Mouse (Mus musculus): ENCODE results near the gene Nkiras1. TPM values are rescaled to one million over a fixed set of nuclear protein-coding genes. Genes with fewer than 3 reads are reported as not detected.
"Not testable (repeated sequence)": the region's sequence is repeated elsewhere in the genome, so short reads cannot be mapped to it uniquely, and the experiment has no call there.

Gene Nkiras1
- polyA plus RNA-seq (2015; fragmentation: Nextera tagmentation; extraction: Ambion mirVana), result 40.1 and 43.1 TPM in 2 replicates

GRCm38 (mm10) chr14:18270529-18271441, at the start of gene Nkiras1, which contains the start of gene Rpl15:
Gene Nkiras1, plus strand, starts transcription at chr14:18271136.
Gene Rpl15, minus strand, starts transcription at chr14:18271391.
- peak; percentile 100 for ATAC-seq (ENCODE audit: low FRiP score)
- Histone ChIP-seq H3K4me1 (replicated peaks) (peaks cover 30% of the 10 kb centered on the region), H3K9me3 (no peaks in the 10 kb centered on the region), H3K9ac (peak within 1 kb of the TSS; percentile 98), H3K27me3 (no peaks in the 10 kb centered on the region), H3K4me3 (peak within 1 kb of the TSS; percentile 89), H3K36me3 (peaks cover 27% of the 10 kb centered on the region), H3K27ac (peak within 1 kb of the TSS; percentile 89), H3K4me2 (peak within 1 kb of the TSS; percentile 85)
- under 1% methylated on average over 78 of the region's 78 CpGs for WGBS

- H3K9me3 ChIP-seq, result no peaks in the 10 kb centered on the region
- 95% methylated on average over 6 of the region's 6 CpGs for WGBS
- no peak overlapping the region for H3K4me3 ChIP-seq
- no peak for ATAC-seq (ENCODE audit: low FRiP score)
- no peak overlapping the region for H3K27ac ChIP-seq
- H3K36me3 ChIP-seq, result no peaks in the 10 kb centered on the region
- peaks cover 7% of the 10 kb centered on the region; the same call in 1 of the 2 replicates for H3K4me1 ChIP-seq (replicated peaks)
- no peak overlapping the region for H3K4me2 ChIP-seq
- H3K9ac ChIP-seq, result no peak overlapping the region
- no peaks in the 10 kb centered on the region for H3K27me3 ChIP-seq
Observed at GRCm38 (mm10) chr14:18221977-18222376, 49.0 kb upstream of the Nkiras1 start.

- not testable (repeated sequence) for H3K4me1 ChIP-seq (replicated peaks); H3K4me3 ChIP-seq; H3K9ac ChIP-seq; H3K27ac ChIP-seq; H3K4me2 ChIP-seq; H3K9me3 ChIP-seq; H3K27me3 ChIP-seq; H3K36me3 ChIP-seq; ATAC-seq (ENCODE audit: low FRiP score)
- 96% methylated on average over 11 of the region's 11 CpGs for WGBS
Observed at GRCm38 (mm10) chr14:18225431-18225830, 45.5 kb upstream of the Nkiras1 start.

GRCm38 (mm10) chr14:18226181-18226580, 44.8 kb upstream of the Nkiras1 start:
- not testable (repeated sequence) for H3K9me3 ChIP-seq; H3K27me3 ChIP-seq; H3K36me3 ChIP-seq; H3K4me1 ChIP-seq (replicated peaks); H3K4me3 ChIP-seq; ATAC-seq (ENCODE audit: low FRiP score); H3K9ac ChIP-seq; H3K27ac ChIP-seq
- WGBS, result 54% methylated on average over 11 of the region's 11 CpGs
- H3K4me2 ChIP-seq, result 0 out of 2 replicates have a peak overlapping the region, but pooled peaks have one; percentile 21

- WGBS, result 94% methylated on average over 10 of the region's 10 CpGs
Observed at GRCm38 (mm10) chr14:18229751-18230150, 41.2 kb upstream of the Nkiras1 start.

GRCm38 (mm10) chr14:18231866-18232265, 39.1 kb upstream of the Nkiras1 start:
- not testable (repeated sequence) for ATAC-seq (ENCODE audit: low FRiP score); H3K4me1 ChIP-seq (replicated peaks)

More at GRCm38 (mm10) chr14:18229751-18230150, 41.2 kb upstream of the Nkiras1 start:
- not testable (repeated sequence) for H3K4me2 ChIP-seq; ATAC-seq (ENCODE audit: low FRiP score); H3K27me3 ChIP-seq; H3K36me3 ChIP-seq; H3K27ac ChIP-seq; H3K9me3 ChIP-seq; H3K4me3 ChIP-seq; H3K9ac ChIP-seq; H3K4me1 ChIP-seq (replicated peaks)

GRCm38 (mm10) chr14:18233076-18233475, 37.9 kb upstream of the Nkiras1 start:
- Histone ChIP-seq H3K9me3 (no peaks in the 10 kb centered on the region), H3K27ac (no peak overlapping the region), H3K9ac (no peak overlapping the region), H3K4me3 (no peak overlapping the region), H3K4me2 (no peak overlapping the region), H3K36me3 (no peaks in the 10 kb centered on the region), H3K27me3 (no peaks in the 10 kb centered on the region), H3K4me1 (replicated peaks) (no peaks in the 10 kb centered on the region)
- WGBS, result 89% methylated on average over 2 of the region's 2 CpGs
- ATAC-seq (ENCODE audit: low FRiP score), result no peak

More at GRCm38 (mm10) chr14:18231866-18232265, 39.1 kb upstream of the Nkiras1 start:
- H3K4me2 ChIP-seq, H3K27ac ChIP-seq, H3K36me3 ChIP-seq, H3K9ac ChIP-seq, H3K4me3 ChIP-seq, H3K27me3 ChIP-seq, H3K9me3 ChIP-seq: not testable (repeated sequence)
- WGBS, result 97% methylated on average over 8 of the region's 8 CpGs

GRCm38 (mm10) chr14:18233981-18234960, 36.7 kb upstream of the Nkiras1 start:
- Histone ChIP-seq H3K27ac (no peak overlapping the region), H3K4me2 (no peak overlapping the region), H3K36me3 (no peaks in the 10 kb centered on the region), H3K27me3 (no peaks in the 10 kb centered on the region), H3K9ac (no peak overlapping the region), H3K4me3 (no peak overlapping the region), H3K4me1 (replicated peaks) (no peaks in the 10 kb centered on the region), H3K9me3 (no peaks in the 10 kb centered on the region)
- ATAC-seq (ENCODE audit: low FRiP score), result no peak
- 62% methylated on average over 5 of the region's 5 CpGs for WGBS

DNA sequence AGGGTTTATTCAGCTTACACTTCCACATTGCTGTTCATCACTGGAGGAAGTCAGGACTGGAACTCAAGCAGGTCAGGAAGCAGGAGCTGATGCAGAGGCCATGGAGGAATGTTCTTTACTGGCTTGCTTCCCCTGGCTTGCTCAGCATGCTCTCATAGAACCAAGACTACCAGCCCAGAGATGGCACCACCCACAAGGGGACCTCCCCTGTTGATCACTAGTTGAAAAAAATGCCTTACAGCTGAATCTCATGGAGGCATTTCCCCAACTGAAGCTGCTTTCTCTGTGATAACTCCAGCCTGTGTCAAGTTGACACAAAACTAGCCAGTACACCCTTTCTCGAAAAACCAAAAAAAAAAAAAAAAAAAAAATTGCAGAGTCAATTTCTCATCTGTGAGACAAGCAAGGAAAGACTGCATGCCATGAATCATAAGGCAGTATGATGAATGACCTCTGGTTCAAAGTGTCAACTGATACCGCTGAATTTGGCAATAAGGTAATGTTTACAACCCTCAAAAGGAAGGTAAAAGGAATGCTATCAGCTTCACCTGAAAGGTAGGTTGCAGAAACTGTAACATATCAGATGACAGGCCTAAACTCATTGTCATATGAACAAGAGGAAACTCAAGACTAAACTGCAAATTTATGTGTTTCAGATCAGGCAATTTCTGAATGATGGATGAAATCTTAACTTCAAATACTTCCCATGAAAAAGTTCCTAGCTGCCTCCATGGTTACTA, 34.3 kb upstream of the Nkiras1 start:
- H3K9ac ChIP-seq; H3K27me3 ChIP-seq; ATAC-seq (ENCODE audit: low FRiP score); H3K4me2 ChIP-seq; H3K36me3 ChIP-seq; H3K4me1 ChIP-seq (replicated peaks); H3K4me3 ChIP-seq; H3K27ac ChIP-seq; H3K9me3 ChIP-seq: not testable (repeated sequence)
- 84% methylated on average over 2 of the region's 2 CpGs for WGBS

GRCm38 (mm10) chr14:18237381-18237780, 33.6 kb upstream of the Nkiras1 start:
- Histone ChIP-seq H3K4me2 (peak overlapping the region; percentile 73; the same call in 1 of the 2 replicates), H3K27ac (no peak overlapping the region), H3K4me1 (replicated peaks) (no peaks in the 10 kb centered on the region), H3K27me3 (no peaks in the 10 kb centered on the region), H3K36me3 (no peaks in the 10 kb centered on the region), H3K9me3 (no peaks in the 10 kb centered on the region), H3K9ac (no peak overlapping the region), H3K4me3 (no peak overlapping the region; the same call in 1 of the 2 replicates)
- WGBS, result 63% methylated on average over 4 of the region's 4 CpGs
- no peak for ATAC-seq (ENCODE audit: low FRiP score)

DNA sequence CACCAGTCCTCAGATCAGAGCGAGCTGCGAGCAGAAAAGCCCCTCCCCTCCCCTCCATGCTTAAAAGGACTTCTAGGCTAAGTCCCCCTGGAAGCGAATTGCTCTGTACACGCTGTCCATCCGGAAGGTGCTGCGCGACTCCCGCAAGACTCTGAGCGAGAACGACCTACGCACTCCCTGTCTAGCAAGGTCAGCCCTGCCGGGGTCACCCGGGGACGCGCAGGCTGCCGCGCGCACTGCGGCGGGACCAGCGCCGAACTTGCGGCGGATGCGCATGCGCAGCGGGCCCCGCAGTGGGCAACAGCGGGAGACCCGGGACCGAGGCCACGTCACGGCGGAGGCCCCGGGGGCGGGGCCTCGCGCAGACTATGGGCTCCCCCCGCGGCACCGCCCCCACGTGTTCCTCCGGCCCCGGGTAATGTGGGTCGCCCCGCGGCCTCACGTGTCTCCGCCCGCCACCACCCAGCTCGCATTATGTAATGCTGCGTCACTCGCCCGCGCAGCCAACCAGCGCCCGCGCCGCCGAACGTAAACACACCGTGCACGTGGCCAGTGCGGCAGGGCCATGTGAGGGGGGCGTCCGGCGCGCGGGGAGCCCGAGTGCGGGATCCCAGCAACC, 32.7 kb upstream of the Nkiras1 start:
- H3K36me3 ChIP-seq, result no peaks in the 10 kb centered on the region
- ATAC-seq (ENCODE audit: low FRiP score), result peak; percentile 96
- H3K4me2 ChIP-seq, result peak overlapping the region; percentile 73
- peak overlapping the region; percentile 75 for H3K9ac ChIP-seq
- no peaks in the 10 kb centered on the region for H3K27me3 ChIP-seq
- H3K4me1 ChIP-seq (replicated peaks), result no peaks in the 10 kb centered on the region
- H3K4me3 ChIP-seq, result peak overlapping the region; percentile 80
- under 1% methylated on average over 70 of the region's 71 CpGs for WGBS
- peak overlapping the region; percentile 85 for H3K27ac ChIP-seq
- no peaks in the 10 kb centered on the region for H3K9me3 ChIP-seq
